Mouse (Mus musculus): Measurements from ENCODE around the gene Gpbp1.

Gpbp1 gene

DNA sequence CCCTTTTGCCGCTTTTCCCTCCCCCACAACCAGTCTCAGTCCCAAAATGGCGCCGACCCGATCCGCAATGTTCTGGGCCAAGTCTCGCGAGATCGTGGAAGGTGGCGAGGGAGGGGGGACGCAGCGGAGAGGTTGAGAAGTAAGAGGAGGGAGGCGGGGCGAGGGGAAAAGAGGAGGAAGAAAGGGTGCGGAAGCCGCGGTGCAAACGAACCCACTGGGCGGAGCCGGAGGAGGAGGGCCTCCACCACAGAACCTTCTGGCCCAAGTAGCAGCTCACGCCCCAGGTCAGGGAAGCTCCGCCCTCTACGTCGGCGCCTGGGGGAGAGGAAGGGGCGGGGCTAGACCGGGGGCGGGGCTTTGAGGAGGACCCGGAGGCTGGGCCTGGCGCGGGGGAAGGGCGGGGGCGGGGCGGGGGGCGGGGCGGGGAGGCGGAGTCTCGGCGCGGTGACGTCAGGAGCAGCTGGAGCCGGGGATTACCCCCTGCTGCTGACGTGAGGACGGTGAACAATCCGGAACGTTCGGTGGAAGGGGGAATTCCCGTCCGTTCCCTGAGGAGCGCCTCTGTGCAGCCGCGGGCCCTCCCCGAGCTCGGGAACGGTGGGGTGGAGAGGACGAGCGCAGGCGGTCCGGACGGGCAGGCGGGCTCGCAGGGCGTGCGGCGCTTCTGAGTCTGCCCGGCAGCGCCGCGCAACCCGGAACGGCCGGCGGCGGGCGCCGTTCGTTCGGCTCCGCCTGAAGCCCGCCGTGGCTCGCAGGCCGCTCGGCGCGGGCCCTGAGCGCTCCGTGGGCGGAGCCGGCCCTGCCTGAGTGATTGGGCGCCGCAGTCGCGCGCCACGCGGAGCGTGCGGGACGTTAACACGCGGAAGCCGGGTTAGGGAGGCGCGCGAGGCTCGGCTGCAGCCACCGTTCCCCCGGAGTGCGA lies at the start of gene Gpbp1:
Gene Gpbp1, minus strand, starts transcription at position 310 of the 922 bp plus-strand sequence.
- DNase-seq = peak; percentile 100

- no peak for DNase-seq
Measured at GRCm38 (mm10) chr13:111537718-111538117, 47.8 kb upstream of the Gpbp1 start.

DNA sequence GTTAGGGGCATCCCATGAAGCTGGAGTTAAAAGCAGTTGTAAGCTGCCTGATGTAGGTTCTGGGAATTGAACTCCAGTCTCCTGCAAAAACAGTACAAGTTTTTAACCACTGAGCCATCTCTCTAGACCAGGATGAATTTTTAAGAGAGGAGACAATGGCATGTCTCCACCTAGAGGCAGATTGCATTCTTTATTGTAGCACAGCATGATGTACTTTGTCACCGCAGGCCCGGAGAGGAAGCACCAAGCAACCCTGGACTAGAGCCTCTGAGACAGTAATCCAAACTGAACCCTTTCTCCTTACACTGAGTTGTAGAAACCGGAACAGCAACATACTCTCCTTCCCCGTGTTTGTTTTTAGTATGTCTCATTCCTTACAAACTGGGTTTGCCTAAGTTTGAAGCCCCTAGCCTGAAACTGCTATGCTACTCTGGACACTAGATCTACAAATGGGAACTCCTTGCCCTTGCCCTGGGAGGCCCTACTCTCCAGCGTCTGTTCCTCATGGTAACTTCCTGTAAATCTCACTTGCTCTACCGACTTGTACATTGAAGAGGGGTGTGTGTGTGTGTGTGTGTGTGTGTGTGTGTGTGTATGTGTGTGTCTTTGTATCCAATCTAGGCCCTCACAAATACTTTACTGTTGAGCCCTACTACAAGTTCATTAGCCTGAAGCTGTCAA lies 46.4 kb upstream of the Gpbp1 start:
- no peak for DNase-seq

GRCm38 (mm10) chr13:111534131-111534530 lies 44.2 kb upstream of the Gpbp1 start:
- no peak for DNase-seq

- DNase-seq = no peak
Measured at GRCm38 (mm10) chr13:111532178-111532948, 42.5 kb upstream of the Gpbp1 start.

DNA sequence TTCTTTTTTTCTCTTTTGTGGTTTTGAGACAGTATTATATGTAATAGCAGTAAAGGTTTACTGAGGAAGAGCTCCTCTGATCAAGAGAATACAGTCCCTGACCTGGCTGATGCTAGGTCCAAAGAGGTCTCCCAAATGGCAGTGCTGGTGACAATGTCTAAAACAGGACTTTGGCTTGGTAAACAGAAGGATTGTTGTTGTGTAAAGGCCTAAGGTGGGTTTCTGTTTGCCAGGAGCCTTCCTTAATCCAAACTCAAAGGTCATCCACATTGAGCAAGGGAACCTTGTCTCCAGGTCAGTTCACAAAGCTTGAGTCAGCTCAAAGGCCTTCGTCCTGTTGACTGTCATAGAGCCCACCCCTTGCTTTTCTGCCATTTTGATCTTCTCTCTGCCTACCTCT lies 41.8 kb upstream of the Gpbp1 start:
- DNase-seq = no peak

DNA sequence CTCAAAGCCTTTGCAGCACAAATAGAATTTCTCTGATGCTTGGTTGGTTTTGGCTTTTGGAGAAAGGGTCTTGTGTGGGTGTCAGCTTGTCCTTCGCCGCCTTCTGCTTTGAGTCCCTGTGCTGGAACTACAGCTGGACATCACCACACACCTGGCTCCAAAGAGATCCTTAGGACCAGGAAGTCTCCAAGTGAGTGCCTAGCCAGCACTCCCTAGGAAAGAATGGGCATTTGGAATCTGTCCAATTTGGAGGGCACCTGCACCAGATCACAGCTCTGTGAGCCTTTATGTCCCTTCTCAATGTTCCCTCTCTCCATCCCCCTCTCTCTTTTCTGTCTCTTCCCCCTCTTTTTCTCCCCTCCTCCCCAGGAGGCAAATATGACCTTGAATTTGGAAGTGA lies 34.4 kb upstream of the Gpbp1 start:
- DNase-seq = no peak

GRCm38 (mm10) chr13:111522336-111522735 lies 32.4 kb upstream of the Gpbp1 start:
- DNase-seq = no peak

GRCm38 (mm10) chr13:111520456-111520855 lies 30.5 kb upstream of the Gpbp1 start:
- DNase-seq = no peak

DNA sequence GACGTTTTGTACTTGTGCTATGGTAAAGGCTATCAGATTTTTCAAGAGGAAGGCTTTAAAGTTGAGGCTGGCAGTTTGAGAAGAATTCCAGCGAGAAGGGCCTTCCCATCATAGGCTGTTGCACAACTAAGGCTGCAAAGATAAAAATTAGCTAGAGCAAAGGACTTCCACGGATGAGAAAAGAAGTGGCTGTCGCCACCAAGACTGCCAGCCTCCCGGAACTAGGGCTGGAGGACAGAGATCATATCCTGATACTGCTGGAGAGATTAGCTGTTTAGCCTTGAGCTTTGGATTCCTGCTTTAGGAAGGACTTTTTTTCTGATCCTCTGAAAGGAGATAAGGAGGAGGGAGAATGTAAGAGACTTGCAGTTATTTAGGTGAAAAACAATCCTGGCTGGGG lies 28.4 kb upstream of the Gpbp1 start:
- DNase-seq = no peak

DNA sequence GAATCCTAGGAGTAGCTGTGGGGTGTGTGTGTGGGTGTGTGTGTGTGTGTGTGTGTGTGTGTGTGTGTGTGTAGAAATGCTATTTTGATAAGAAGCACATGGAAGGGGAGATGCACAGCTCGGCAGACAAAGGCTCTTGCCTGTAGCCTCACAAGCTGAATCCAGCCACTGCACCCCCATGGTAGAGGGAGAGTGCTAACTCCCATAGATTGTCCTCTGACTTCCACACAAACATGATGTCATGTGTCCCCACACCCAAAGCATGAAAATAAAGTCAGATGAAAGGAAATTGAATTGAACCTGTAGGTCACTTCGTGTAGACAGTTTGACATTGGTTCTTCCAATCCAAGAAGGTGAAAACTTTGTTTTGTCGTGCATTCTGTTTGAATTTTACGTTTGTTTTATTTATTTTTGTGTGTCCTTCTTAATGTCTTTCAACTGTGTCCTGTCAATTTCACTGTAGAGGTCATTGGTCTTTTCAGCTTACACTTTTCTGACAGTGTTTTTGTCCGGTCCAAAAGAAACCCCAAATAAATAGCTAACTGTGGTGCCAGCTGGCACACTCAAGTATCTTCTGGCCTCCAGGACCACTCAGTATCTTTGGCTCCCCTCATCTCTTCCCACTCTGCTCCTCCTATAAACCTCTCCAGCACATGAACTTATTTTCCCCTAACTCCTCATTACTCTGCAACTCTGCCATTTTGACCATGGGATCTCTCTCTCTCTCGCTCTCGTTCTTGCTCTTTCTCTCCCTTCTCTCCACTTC lies 26.7 kb upstream of the Gpbp1 start:
- no peak for DNase-seq

DNA sequence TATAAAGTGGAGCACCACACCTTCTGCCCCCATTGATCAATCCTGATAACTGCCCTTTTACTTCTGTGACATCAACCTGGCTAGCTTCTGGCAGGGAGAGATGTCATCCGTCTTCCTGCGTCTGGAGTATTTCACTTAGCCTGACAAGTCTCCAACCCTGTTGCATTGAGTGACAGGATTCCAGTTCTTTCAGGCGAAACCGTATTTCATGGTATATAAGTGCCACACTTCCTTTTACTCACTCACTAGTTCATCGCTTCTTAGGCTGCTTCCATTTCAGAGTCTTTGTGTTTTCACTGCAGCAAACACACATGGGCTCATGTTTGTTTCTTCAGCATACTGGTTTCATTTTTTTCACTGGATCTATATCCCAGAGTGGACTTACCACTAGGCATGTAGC lies 19.5 kb upstream of the Gpbp1 start:
- DNase-seq = no peak

DNA sequence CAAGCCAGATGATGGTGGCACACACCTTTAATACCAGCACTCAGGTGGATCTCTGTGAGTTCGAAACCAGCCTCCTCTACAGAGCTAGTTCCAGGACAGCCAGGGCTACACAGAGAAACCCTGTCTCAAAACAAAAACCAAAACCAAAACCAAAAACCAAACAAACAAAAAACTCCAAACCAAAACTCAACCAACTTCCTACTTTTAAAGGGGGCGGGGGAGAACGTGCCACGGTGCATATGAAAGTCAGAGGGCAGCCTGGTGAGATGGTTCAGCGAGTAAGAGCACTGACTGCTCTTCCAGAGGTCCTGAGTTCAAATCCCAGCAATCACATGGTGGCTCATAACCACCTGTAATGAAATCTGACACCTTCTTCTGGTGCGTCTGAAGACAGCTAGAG lies 18.7 kb upstream of the Gpbp1 start:
- DNase-seq = no peak

GRCm38 (mm10) chr13:111494330-111495029 lies 4.6 kb upstream of the Gpbp1 start:
- no peak for DNase-seq

GRCm38 (mm10) chr13:111491046-111491756 lies 1.3 kb upstream of the Gpbp1 start:
- DNase-seq = peak; percentile 14

DNA sequence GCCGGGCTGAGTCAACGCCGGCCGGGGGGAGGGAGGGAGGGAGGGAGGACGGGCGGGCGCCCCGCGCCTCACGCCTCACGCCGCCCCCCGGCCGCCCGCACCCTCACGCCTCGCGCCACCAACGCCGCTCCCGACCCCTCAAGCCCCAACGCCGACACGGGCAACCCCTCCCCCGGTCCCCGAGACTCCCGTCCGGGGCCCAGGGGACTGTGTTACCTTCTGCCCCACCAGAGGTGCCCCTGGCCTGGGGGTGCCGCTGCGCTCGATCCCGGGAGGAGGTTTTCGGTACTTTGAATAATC lies 459 bp downstream of the Gpbp1 start:
- no peak for DNase-seq

- peak; percentile 70 for DNase-seq
Measured at GRCm38 (mm10) chr13:111488651-111489501, 1.0 kb downstream of the Gpbp1 start.

- DNase-seq = no peak
Measured at GRCm38 (mm10) chr13:111477695-111478094, 12.2 kb downstream of the Gpbp1 start.

GRCm38 (mm10) chr13:111470562-111471237 lies 19.2 kb downstream of the Gpbp1 start:
- DNase-seq = no peak

- DNase-seq = no peak
Measured at GRCm38 (mm10) chr13:111467350-111467749, 22.6 kb downstream of the Gpbp1 start.

Measured in cerebellum, adult 9-11 months (tissue).